Mouse (Mus musculus) erythroblast, adult 5-6 weeks (primary cell): Measurements from ENCODE around the gene Mipol1. TPM values are rescaled to one million over a fixed set of nuclear protein-coding genes. Genes with fewer than 3 reads are reported as not detected.

Experiments
- ATAC-seq: replicated peaks from 2 replicates; pipeline ENCODE4 v1.8.0; 2016; ENCODE audit warnings: moderate number of reproducible peaks, mild to moderate bottlenecking, moderate TSS enrichment, inconsistent platforms; ENCODE audit not compliant: poor library complexity, low FRiP score, severe bottlenecking
- total RNA-seq, 2 experiments: library from RNA; stranded (forward) in 1 of 2; stranded (reverse) in 1 of 2; fragments of 150-400 nt in 1 of 2; fragments of 200-764, 138-1000 nt in 1 of 2; gene quantifications; 2 replicates each; pipeline versions ENCODE4 v1.2.3 to v1.2.4; 2015 to 2017; ENCODE audit warnings: low replicate concordance in 2 of 2

Gene Mipol1
- total RNA-seq, 2 experiments from 2014 or later: 0.60 TPM; not detected in 1

DNA sequence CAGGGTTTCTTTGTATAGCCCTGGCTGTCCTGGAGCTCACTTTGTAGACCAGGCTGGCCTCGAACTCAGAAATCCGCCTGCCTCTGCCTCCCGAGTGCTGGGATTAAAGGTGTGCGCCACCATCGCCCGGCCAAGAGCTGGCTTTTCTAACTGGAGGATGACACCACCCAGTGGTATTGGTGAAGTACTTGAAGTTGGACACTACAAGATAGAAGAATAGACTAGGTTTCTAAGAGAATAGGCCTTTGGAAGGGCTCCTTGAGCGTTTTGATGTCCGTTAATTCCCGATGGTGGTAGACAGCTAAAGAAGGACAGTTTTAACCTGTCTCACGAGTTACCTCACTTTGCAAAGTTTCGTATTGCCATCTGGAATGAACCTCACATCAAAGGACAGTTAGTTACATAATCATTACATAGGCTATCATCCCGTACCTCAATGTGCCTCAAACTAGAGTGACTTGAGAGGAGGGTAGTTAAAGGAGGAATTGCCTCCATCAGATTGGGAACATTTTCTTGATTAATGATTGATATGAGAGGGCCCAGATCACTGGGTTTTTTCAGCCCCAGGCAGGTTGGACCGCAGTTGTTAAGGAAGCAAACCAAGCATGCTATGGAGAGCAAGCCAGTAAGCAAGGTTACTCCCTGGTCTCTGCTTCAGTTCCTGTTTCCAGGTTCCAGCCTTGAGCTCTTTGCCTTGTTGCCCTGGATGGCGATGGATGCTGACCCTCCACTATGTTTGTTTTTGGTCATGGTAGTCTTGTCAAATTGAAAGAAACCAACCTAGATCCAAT is 1.1 kb downstream of the Mipol1 start:
- ATAC-seq: peak; percentile 65

GRCm38 (mm10) chr12:57233386-57233785 is 3.2 kb downstream of the Mipol1 start:
- no peak for ATAC-seq

GRCm38 (mm10) chr12:57243671-57244495 is 13.7 kb downstream of the Mipol1 start:
- no peak for ATAC-seq

DNA sequence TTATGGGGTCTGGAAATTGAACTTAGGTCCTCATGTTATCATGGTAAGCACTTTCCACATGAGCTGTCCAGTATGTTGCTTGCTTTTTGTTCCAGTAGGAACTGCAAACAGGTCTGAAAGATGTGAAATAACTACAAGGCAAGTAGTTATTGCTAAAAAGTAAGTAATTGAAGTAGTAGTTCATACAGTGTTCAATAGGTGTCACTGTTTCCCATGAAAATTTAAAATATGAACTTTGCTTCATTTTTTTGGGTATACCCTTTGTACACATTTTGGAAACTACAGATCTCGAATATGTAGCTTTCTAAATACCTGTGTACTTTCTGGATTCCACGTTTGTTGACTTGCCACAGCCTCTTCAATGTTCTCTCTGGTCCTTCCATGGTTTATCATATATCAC is 28.3 kb downstream of the Mipol1 start:
- no peak for ATAC-seq

GRCm38 (mm10) chr12:57275456-57275855 is 45.2 kb downstream of the Mipol1 start:
- no peak for ATAC-seq

- ATAC-seq: no peak
These were observed 51.2 kb downstream of the Mipol1 start for GRCm38 (mm10) chr12:57281155-57282114.

- no peak for ATAC-seq
These were observed 55.3 kb downstream of the Mipol1 start for GRCm38 (mm10) chr12:57285303-57286059.

- ATAC-seq: no peak
These were observed 77.1 kb downstream of the Mipol1 start for GRCm38 (mm10) chr12:57307337-57307736.

DNA sequence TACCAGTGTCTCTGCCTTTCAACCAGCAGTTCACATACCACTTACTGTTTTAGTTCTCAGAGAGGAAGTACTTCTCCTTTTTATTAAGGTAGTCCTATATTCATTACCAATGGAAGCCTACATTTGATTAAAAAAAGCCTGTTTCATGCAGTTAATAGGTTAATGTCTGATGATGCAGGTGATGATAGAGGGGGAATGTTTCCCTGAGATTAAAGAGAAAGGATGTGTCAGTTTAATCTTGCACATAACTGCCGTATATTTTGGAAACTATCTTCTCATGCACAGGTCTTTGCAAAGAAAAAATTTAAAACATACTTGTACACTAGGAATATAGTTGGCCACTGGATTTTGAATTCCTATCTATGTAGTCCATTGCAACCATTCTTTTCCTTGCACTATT is 77.5 kb downstream of the Mipol1 start:
- ATAC-seq: no peak

GRCm38 (mm10) chr12:57339053-57339452 is 108.8 kb downstream of the Mipol1 start:
- ATAC-seq: no peak

GRCm38 (mm10) chr12:57340111-57340510 is 109.9 kb downstream of the Mipol1 start:
- ATAC-seq: no peak

DNA sequence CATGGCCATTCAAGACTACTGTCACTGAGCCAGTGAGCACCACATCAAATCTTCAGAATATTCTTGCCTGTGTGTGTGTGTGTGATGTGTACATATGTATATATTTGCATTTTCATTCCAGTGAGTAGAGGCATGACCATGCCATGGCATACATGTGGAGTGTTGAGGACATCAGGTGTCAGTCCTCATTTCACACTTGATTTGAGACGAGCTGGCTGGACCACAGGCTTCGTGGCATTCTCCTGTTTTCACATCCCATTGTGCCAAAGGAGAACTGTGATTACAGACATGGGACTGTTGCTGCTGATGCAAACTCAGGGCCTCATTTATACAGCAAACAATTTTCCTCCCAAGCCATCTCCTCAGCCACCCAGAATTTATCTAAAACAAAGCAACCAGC is 132.5 kb downstream of the Mipol1 start:
- ATAC-seq: no peak

GRCm38 (mm10) chr12:57364027-57364426 is 133.8 kb downstream of the Mipol1 start:
- no peak for ATAC-seq

GRCm38 (mm10) chr12:57371790-57372547 is 141.7 kb downstream of the Mipol1 start:
- ATAC-seq: no peak

GRCm38 (mm10) chr12:57382797-57383196 is 152.6 kb downstream of the Mipol1 start:
- ATAC-seq: no peak

DNA sequence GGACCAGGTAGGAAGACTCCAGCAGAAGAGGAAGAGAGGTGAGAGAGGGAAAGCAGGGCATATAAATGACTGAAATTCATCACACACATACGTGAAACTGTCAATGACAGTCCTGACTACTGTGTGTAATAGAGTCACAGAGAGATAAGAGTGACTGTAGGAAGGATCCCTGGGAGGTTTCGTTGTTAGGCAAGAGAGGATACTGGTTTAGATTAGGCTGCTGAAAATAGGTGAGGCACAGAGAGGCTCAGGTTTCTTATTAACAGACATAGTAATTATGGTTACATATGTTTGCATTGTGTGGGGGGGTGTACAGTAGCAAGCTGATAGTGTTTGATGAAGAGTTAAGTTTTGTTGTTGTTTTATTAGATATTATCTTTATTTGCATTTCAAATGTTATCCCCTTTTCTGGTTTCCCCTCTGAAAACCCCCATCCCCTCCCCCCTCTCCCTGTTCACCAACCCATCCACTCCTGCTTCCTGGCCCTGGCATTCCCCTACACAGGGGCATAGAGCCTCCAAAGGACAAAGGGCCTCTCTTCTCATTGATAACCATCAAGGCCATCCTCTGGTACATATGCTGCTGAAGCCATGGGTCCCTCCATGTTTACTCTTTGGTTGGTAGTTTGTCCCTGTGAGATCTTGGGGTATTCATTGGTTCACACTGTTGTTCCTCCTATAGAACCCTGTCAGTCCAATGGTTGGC is 157.5 kb downstream of the Mipol1 start:
- no peak for ATAC-seq

DNA sequence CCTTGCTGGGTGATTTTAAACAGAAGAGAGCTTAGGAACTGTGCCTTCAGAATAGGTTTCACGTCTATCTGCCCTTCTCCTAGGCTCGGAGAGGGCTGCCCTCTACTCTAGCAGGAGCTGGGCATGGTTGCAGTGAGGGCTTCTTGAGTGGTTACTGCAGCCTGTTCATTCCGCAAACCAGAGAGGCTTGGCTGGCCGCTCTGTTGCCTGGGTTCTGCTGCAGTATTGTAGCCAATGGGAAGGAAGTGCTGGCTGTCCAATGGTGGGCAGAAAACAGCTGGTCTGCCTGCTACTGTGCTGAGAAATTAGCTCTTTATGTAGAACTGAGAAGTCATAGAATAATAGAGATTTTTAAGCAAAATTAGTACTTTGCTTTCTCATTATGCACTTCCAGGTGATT is 169.3 kb downstream of the Mipol1 start:
- ATAC-seq: no peak

- ATAC-seq: no peak
These were observed 170.0 kb downstream of the Mipol1 start for GRCm38 (mm10) chr12:57400186-57400585.
